Mouse (Mus musculus): ENCODE measurements at regions not wholly inside any gene's neighbourhood (a gene's known extent, or its start where the extent isn't known, plus 50 kb on each side); places are given as distances from the start of the nearest gene placed in this dataset.

DNA sequence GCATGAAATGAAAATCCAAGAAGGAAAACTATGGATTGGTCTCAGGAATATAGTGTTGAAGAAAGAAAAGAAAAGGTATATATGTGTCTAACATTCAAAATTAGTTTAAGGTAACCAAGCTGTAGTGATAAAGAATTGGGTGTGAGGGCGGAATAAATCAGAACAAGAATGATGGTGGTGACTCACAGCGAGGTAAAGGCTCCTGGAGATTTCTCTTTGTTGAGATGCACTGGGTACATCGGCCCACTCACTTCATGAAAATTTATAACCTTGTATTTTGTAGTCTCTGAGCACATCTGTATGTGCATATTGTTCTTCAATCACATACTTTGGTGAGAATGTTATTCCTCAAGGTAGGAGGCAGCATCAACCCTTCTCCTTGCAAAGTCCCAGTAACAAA lies 525.0 kb upstream of the Fat1 start:
- 93% methylated on average over 3 of the region's 3 CpGs for WGBS
- ATAC-seq (ENCODE audit: insufficient read depth, low FRiP score), result no peak
- no peaks in the 10 kb centered on the region for H3K36me3 ChIP-seq (ENCODE audit: control insufficient read depth, insufficient read depth, low read length)
- no peaks in the 10 kb centered on the region for H3K4me1 ChIP-seq (ENCODE audit: control insufficient read depth, insufficient read depth, low read length)
- no peak overlapping the region for H3K9ac ChIP-seq (ENCODE audit: low read length)
- no peak overlapping the region for H3K4me3 ChIP-seq (replicated peaks; ENCODE audit: low read length)
- H3K9me3 ChIP-seq (replicated peaks; ENCODE audit: control insufficient read depth, low read length), result 0 out of 2 replicates have a peak, but pooled peaks cover 3% of the 10 kb centered on the region
- no peak overlapping the region for H3K4me2 ChIP-seq (ENCODE audit: low read depth, low read length)
- no peaks in the 10 kb centered on the region for H3K27me3 ChIP-seq (ENCODE audit: control insufficient read depth, insufficient read depth, low read length)
- H3K27ac ChIP-seq (ENCODE audit: low read length), result no peak overlapping the region

DNA sequence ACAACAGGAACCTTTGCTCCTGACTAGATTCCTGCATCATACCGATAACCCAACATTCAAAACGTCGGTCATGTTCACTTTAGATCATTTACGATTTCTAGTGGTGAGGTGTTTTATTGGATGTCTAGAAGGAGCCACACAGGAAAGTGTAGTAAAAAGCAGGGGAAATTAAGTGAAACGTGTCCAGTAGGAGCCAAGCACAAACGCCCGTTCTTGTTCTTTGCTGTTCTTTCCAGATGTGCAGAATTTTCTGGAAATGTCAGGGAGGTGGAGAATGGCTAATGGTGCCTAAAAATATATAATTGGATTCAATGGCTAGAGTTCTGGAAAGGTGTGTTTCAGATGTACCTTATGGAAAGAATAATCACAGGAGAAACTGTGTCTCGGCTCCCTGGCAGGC lies 517.2 kb upstream of the Fat1 start:
- 84% methylated on average over 8 of the region's 8 CpGs for WGBS

DNA sequence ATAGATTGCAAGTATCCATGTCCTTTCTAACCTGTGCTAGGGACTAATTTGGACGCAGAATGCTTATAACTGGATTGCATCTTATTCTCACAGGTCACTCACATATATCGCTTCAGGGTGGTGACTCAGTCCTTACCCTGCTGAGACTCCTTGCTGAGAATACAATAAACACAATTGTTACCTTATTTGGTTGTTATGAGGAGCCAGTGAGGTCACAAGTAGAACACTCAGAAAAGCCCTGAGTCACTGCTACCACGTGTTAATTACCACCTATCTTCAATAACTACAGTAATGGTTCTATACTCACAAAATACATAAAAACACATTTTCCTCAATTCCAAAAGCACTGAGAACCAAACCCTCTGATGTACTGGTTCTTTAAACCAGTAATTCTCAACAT lies 479.8 kb upstream of the Fat1 start:
- Histone ChIP-seq H3K27ac (ENCODE audit: low read length) (no peak overlapping the region), H3K9me3 (replicated peaks; ENCODE audit: control insufficient read depth, low read length) (no peaks in the 10 kb centered on the region), H3K27me3 (ENCODE audit: control insufficient read depth, insufficient read depth, low read length) (no peaks in the 10 kb centered on the region), H3K4me1 (ENCODE audit: control insufficient read depth, insufficient read depth, low read length) (no peaks in the 10 kb centered on the region), H3K4me3 (replicated peaks; ENCODE audit: low read length) (no peak overlapping the region), H3K9ac (ENCODE audit: low read length) (no peak overlapping the region), H3K36me3 (ENCODE audit: control insufficient read depth, insufficient read depth, low read length) (no peaks in the 10 kb centered on the region), H3K4me2 (ENCODE audit: low read depth, low read length) (no peak overlapping the region)
- no peak for ATAC-seq (ENCODE audit: insufficient read depth, low FRiP score)
- WGBS, result 71% methylated on average over 3 of the region's 3 CpGs

More for the DNA sequence above, 517.2 kb upstream of the Fat1 start:
- Histone ChIP-seq H3K4me2 (ENCODE audit: low read depth, low read length) (no peak overlapping the region), H3K9me3 (replicated peaks; ENCODE audit: control insufficient read depth, low read length) (no peaks in the 10 kb centered on the region), H3K9ac (ENCODE audit: low read length) (no peak overlapping the region), H3K36me3 (ENCODE audit: control insufficient read depth, insufficient read depth, low read length) (no peaks in the 10 kb centered on the region), H3K27ac (ENCODE audit: low read length) (no peak overlapping the region), H3K27me3 (ENCODE audit: control insufficient read depth, insufficient read depth, low read length) (no peaks in the 10 kb centered on the region), H3K4me1 (ENCODE audit: control insufficient read depth, insufficient read depth, low read length) (no peaks in the 10 kb centered on the region), H3K4me3 (replicated peaks; ENCODE audit: low read length) (no peak overlapping the region)
- ATAC-seq (ENCODE audit: insufficient read depth, low FRiP score), result no peak

DNA sequence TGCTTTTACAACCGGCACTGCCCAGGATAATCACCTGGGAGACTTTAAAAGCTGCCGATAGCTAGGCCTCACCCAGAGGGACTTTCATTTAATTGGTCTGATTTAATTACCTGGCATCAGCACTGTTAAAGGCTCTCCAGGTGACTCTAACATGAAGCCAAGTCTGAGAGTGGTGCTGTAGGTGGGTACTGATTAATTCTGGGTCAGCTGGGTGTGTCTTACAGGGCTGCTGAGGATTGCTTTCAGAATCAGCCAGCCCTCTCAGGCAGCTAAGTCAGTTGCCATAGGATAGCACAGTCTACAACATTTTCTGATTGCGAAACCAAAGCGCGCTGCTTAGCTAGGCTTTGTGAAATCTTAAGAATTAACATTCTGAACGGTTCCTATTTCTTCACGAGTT lies 478.9 kb upstream of the Fat1 start:
- Histone ChIP-seq H3K9me3 (replicated peaks; ENCODE audit: control insufficient read depth, low read length) (no peaks in the 10 kb centered on the region), H3K36me3 (ENCODE audit: control insufficient read depth, insufficient read depth, low read length) (no peaks in the 10 kb centered on the region), H3K9ac (ENCODE audit: low read length) (no peak overlapping the region), H3K4me1 (ENCODE audit: control insufficient read depth, insufficient read depth, low read length) (no peaks in the 10 kb centered on the region), H3K4me3 (replicated peaks; ENCODE audit: low read length) (no peak overlapping the region), H3K27ac (ENCODE audit: low read length) (no peak overlapping the region), H3K27me3 (ENCODE audit: control insufficient read depth, insufficient read depth, low read length) (no peaks in the 10 kb centered on the region), H3K4me2 (ENCODE audit: low read depth, low read length) (no peak overlapping the region)
- WGBS, result 80% methylated on average over 7 of the region's 7 CpGs
- peak; percentile 68; the same call in 1 of the 2 replicates for ATAC-seq (ENCODE audit: insufficient read depth, low FRiP score)

DNA sequence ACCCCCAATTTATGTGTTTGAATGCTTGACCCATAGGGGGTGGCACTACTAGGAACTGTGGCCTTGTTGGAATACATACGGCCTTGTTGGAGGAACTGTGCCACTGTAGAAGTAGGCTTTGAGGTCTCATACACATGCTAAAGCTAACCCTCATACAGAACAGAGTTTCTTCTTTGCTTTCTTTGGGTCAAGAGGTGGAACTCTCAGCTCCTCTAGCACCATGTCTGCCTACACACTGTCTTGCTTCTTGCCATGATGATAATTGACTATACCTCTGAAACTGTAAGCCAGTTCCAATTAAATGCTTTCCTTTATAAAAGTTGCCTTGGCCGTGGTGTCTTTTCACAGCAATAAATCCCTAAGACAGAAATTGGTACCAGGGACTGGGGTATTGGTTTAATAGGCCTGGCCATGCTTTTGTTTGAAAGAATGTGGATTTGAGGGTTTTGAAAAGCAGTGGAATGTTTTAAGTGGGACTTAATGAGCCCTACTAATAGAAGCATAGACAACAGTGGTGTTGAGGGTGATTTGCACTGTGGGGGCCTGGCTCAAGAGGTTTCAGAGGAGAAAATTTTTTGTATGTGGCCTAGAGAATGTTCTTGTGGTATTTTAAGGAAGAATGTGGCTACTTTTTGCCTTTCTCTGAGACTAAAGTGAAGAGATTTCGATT lies 468.7 kb upstream of the Fat1 start:
- no peaks in the 10 kb centered on the region for H3K27me3 ChIP-seq (ENCODE audit: control insufficient read depth, insufficient read depth, low read length)
- no peaks in the 10 kb centered on the region for H3K9me3 ChIP-seq (replicated peaks; ENCODE audit: control insufficient read depth, low read length)
- no peak for ATAC-seq (ENCODE audit: insufficient read depth, low FRiP score)
- no peak overlapping the region for H3K9ac ChIP-seq (ENCODE audit: low read length)
- H3K36me3 ChIP-seq (ENCODE audit: control insufficient read depth, insufficient read depth, low read length), result no peaks in the 10 kb centered on the region
- H3K4me2 ChIP-seq (ENCODE audit: low read depth, low read length), result no peak overlapping the region
- 73% methylated on average over 3 of the region's 3 CpGs for WGBS
- no peak overlapping the region for H3K4me3 ChIP-seq (replicated peaks; ENCODE audit: low read length)
- H3K27ac ChIP-seq (ENCODE audit: low read length), result no peak overlapping the region
- H3K4me1 ChIP-seq (ENCODE audit: control insufficient read depth, insufficient read depth, low read length), result no peaks in the 10 kb centered on the region

DNA sequence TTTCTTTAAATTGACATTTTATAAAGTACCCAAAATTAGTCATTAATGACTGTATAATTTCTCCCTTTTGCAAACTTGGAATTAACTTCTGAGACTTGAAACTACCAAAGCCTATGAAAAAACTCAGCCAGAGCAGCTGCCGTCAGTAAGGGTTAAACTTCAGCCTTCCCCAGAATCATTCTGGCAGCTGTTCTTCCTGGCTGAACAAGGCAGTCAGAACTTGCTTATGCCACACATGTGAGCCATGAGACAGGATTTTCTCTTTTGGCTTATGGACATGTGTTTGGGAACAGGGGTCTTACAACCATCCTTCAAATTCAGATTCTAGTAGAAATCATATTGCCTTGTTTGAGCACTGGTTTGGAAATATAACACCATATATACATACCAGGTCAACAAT lies 422.4 kb upstream of the Fat1 start:
- no peak overlapping the region for H3K27ac ChIP-seq (ENCODE audit: low read length)
- H3K27me3 ChIP-seq (ENCODE audit: control insufficient read depth, insufficient read depth, low read length), result no peaks in the 10 kb centered on the region
- H3K4me1 ChIP-seq (ENCODE audit: control insufficient read depth, insufficient read depth, low read length), result no peaks in the 10 kb centered on the region
- H3K9me3 ChIP-seq (replicated peaks; ENCODE audit: control insufficient read depth, low read length), result no peaks in the 10 kb centered on the region
- no peak overlapping the region for H3K4me2 ChIP-seq (ENCODE audit: low read depth, low read length)
- no peak overlapping the region for H3K4me3 ChIP-seq (replicated peaks; ENCODE audit: low read length)
- WGBS, result 68% methylated on average over 1 of the region's 1 CpGs
- no peaks in the 10 kb centered on the region for H3K36me3 ChIP-seq (ENCODE audit: control insufficient read depth, insufficient read depth, low read length)
- no peak for ATAC-seq (ENCODE audit: insufficient read depth, low FRiP score)
- H3K9ac ChIP-seq (ENCODE audit: low read length), result no peak overlapping the region

DNA sequence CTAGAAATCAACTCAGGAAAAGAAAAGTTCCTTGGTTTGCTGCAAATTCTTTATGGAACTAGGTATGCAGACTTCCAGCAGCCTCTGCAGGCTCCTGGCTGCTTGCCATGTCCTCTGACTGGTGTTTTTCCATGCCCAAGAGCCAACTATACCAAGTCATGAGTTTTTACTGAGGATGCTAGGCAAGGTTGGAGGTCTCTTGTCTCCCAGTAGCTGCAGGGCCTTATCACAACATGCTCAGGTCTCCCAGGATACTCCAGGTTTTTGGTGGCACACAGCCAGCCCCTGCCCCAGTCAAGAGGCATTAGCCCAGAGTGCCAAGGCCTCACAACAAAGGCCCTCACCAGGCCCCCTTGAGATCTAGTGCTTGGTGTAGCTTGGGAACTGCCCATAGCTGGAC lies 409.3 kb upstream of the Fat1 start:
- H3K4me2 ChIP-seq (ENCODE audit: low read depth, low read length), result no peak overlapping the region
- no peaks in the 10 kb centered on the region for H3K36me3 ChIP-seq (ENCODE audit: control insufficient read depth, insufficient read depth, low read length)
- H3K4me1 ChIP-seq (ENCODE audit: control insufficient read depth, insufficient read depth, low read length), result no peaks in the 10 kb centered on the region
- no peak overlapping the region for H3K9ac ChIP-seq (ENCODE audit: low read length)
- H3K9me3 ChIP-seq (replicated peaks; ENCODE audit: control insufficient read depth, low read length), result no peaks in the 10 kb centered on the region
- no peak overlapping the region for H3K27ac ChIP-seq (ENCODE audit: low read length)
- H3K27me3 ChIP-seq (ENCODE audit: control insufficient read depth, insufficient read depth, low read length), result no peaks in the 10 kb centered on the region
- H3K4me3 ChIP-seq (replicated peaks; ENCODE audit: low read length), result no peak overlapping the region
- no peak for ATAC-seq (ENCODE audit: insufficient read depth, low FRiP score)

DNA sequence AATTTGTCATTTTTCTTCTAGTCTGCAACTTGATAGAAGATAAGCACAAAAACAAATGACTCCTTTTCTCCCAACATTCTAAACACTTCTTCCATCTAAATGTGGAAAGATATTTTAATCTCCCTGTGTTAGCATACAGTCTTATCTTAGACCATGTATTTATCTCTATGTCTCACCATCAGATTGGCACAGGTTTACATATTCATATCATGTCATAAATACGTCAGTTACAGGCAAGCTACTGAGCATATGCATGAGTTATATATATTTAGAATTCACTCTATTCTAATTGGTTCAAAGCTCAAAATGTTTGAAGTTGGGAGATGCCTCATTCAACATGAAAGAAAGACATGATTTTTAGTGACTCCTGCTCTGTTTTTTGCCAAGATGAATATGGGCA lies 405.6 kb upstream of the Fat1 start:
- no peak overlapping the region for H3K27ac ChIP-seq (ENCODE audit: low read length)
- no peaks in the 10 kb centered on the region for H3K4me1 ChIP-seq (ENCODE audit: control insufficient read depth, insufficient read depth, low read length)
- 70% methylated on average over 1 of the region's 1 CpGs for WGBS
- no peaks in the 10 kb centered on the region for H3K27me3 ChIP-seq (ENCODE audit: control insufficient read depth, insufficient read depth, low read length)
- H3K4me3 ChIP-seq (replicated peaks; ENCODE audit: low read length), result no peak overlapping the region
- ATAC-seq (ENCODE audit: insufficient read depth, low FRiP score), result no peak
- H3K9ac ChIP-seq (ENCODE audit: low read length), result no peak overlapping the region
- H3K9me3 ChIP-seq (replicated peaks; ENCODE audit: control insufficient read depth, low read length), result no peaks in the 10 kb centered on the region
- H3K4me2 ChIP-seq (ENCODE audit: low read depth, low read length), result no peak overlapping the region
- no peaks in the 10 kb centered on the region for H3K36me3 ChIP-seq (ENCODE audit: control insufficient read depth, insufficient read depth, low read length)

DNA sequence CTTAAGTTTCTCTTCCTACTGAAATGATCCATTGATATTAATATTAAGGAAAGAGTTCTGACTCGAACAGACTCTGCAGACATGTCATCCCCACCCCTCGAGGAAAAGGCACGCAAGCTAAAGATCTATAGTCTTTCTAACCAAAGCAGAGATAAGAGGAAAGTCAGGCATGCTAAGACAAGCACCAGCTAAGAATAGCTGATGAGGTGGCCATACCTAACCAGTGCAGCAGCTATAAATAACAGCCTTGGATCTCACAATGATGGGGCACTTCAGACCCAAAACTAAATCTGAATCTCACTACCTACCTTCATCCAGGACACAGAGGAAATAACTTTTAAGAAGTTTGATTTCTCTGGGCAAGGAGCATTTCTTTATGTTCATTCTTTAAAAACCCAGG lies 386.4 kb upstream of the Fat1 start:
- Histone ChIP-seq H3K27me3 (ENCODE audit: control insufficient read depth, insufficient read depth, low read length) (no peaks in the 10 kb centered on the region), H3K27ac (ENCODE audit: low read length) (no peak overlapping the region), H3K9ac (ENCODE audit: low read length) (no peak overlapping the region), H3K4me2 (ENCODE audit: low read depth, low read length) (no peak overlapping the region), H3K4me3 (replicated peaks; ENCODE audit: low read length) (no peak overlapping the region), H3K4me1 (ENCODE audit: control insufficient read depth, insufficient read depth, low read length) (no peaks in the 10 kb centered on the region), H3K9me3 (replicated peaks; ENCODE audit: control insufficient read depth, low read length) (no peaks in the 10 kb centered on the region), H3K36me3 (ENCODE audit: control insufficient read depth, insufficient read depth, low read length) (no peaks in the 10 kb centered on the region)
- WGBS, result 58% methylated on average over 3 of the region's 3 CpGs
- no peak for ATAC-seq (ENCODE audit: insufficient read depth, low FRiP score)

DNA sequence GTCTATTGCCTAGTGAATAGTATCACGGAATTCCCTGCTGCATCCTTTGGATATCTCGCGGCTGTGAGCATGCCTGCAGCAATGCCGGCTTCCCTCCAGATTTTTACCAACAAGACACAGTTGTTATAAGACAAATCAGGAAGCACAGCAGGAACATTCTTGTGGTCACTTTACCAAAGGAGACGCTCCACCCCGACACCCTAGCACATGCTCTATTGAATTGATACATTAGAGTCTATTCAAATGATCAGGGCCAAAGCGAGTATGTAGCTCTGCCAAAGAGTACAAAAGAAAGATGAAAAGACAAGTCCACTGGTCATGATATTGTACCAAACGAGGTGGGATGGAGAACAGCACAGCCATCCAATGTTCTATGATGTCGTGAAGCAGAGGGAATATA lies 376.1 kb upstream of the Fat1 start:
- no peaks in the 10 kb centered on the region for H3K9me3 ChIP-seq (replicated peaks; ENCODE audit: control insufficient read depth, low read length)
- no peak overlapping the region for H3K9ac ChIP-seq (ENCODE audit: low read length)
- no peak overlapping the region for H3K27ac ChIP-seq (ENCODE audit: low read length)
- 88% methylated on average over 9 of the region's 9 CpGs for WGBS
- no peak overlapping the region for H3K4me3 ChIP-seq (replicated peaks; ENCODE audit: low read length)
- no peak overlapping the region for H3K4me2 ChIP-seq (ENCODE audit: low read depth, low read length)
- no peaks in the 10 kb centered on the region for H3K4me1 ChIP-seq (ENCODE audit: control insufficient read depth, insufficient read depth, low read length)
- no peaks in the 10 kb centered on the region for H3K36me3 ChIP-seq (ENCODE audit: control insufficient read depth, insufficient read depth, low read length)
- H3K27me3 ChIP-seq (ENCODE audit: control insufficient read depth, insufficient read depth, low read length), result no peaks in the 10 kb centered on the region
- ATAC-seq (ENCODE audit: insufficient read depth, low FRiP score), result no peak

All from stomach, embryonic 16.5 days (tissue).